Mouse (Mus musculus) G1E (cell line): ENCODE data around the gene Hoxc10.

Source experiments
- CTCF ChIP-seq: IDR thresholded peaks from 2 replicates; pipeline ENCODE4 v1.5.1; 2012; ENCODE audit warnings: low read depth, low read length, inconsistent platforms, mixed read lengths
- GATA1 ChIP-seq: IDR thresholded peaks from 2 replicates; pipeline ENCODE4 v1.6.1; 2012; ENCODE audit warnings: borderline replicate concordance, low read length, inconsistent platforms, mixed read lengths
- GATA2 ChIP-seq: IDR thresholded peaks from 2 replicates; pipeline ENCODE4 v1.6.1; 2012; ENCODE audit warnings: low read depth, low read length, inconsistent platforms, borderline replicate concordance
- POLR2AphosphoS5 ChIP-seq: IDR thresholded peaks from 2 replicates; pipeline ENCODE4 v1.6.1; 2012; ENCODE audit warnings: low read depth, low read length, inconsistent platforms; ENCODE audit not compliant: insufficient replicate concordance
- TAL1 ChIP-seq: conservative IDR thresholded peaks from 2 replicates; pipeline ENCODE4 v1.6.1; 2012; ENCODE audit warnings: low read depth, low read length, inconsistent platforms, mixed read lengths

GRCm38 (mm10) chr15:102984521-102984920, 17.9 kb downstream of the Hoxc10 start:
- TF ChIP-seq CTCF (no peak), GATA1 (no peak), POLR2AphosphoS5 (no peak), TAL1 (no peak), GATA2 (no peak)
